Mouse (Mus musculus) frontal cortex, adult (tissue): ENCODE measurements around the gene 1600002K03Rik.

Source experiments
- ATAC-seq: cut with Nextera tagmentation; 2 replicates; pipeline ENCODE4 v1.9.2; 2017; ENCODE audit warnings: mild to moderate bottlenecking, moderate library complexity, mixed read lengths; ENCODE audit not compliant: low TSS enrichment

The 1600002K03Rik gene

GRCm38 (mm10) chr10:80172527-80173292 is at the start of gene 1600002K03Rik:
TSS of gene 1600002K03Rik (plus strand) at chr10:80172944.
- peak; percentile 68 for ATAC-seq

- ATAC-seq: no peak
These were observed 48.7 kb upstream of the 1600002K03Rik start for GRCm38 (mm10) chr10:80123932-80124562.

- no peak for ATAC-seq
These were observed 44.8 kb upstream of the 1600002K03Rik start for GRCm38 (mm10) chr10:80127920-80128319.

GRCm38 (mm10) chr10:80129846-80130245 is 42.9 kb upstream of the 1600002K03Rik start:
- no peak for ATAC-seq

- ATAC-seq: 0 out of 2 replicates have a peak, but pooled peaks have one; percentile 4
These were observed 42.2 kb upstream of the 1600002K03Rik start for GRCm38 (mm10) chr10:80130403-80131031.

- ATAC-seq: peak; percentile 5; the same call in 1 of the 2 replicates
These were observed 41.3 kb upstream of the 1600002K03Rik start for GRCm38 (mm10) chr10:80131316-80131951.

GRCm38 (mm10) chr10:80131952-80132350 is 40.8 kb upstream of the 1600002K03Rik start:
- no peak for ATAC-seq

GRCm38 (mm10) chr10:80133226-80133849 is 39.4 kb upstream of the 1600002K03Rik start:
- no peak for ATAC-seq

GRCm38 (mm10) chr10:80134421-80134820 is 38.3 kb upstream of the 1600002K03Rik start:
- no peak for ATAC-seq

GRCm38 (mm10) chr10:80135161-80135560 is 37.6 kb upstream of the 1600002K03Rik start:
- ATAC-seq: no peak

- ATAC-seq: no peak
These were observed 37.1 kb upstream of the 1600002K03Rik start for GRCm38 (mm10) chr10:80135641-80136040.

GRCm38 (mm10) chr10:80136179-80136951 is 36.4 kb upstream of the 1600002K03Rik start:
- ATAC-seq: no peak

- ATAC-seq: no peak
These were observed 35.7 kb upstream of the 1600002K03Rik start for GRCm38 (mm10) chr10:80136952-80137625.

GRCm38 (mm10) chr10:80137626-80138552 is 34.9 kb upstream of the 1600002K03Rik start:
- no peak for ATAC-seq

GRCm38 (mm10) chr10:80138553-80139438 is 33.9 kb upstream of the 1600002K03Rik start, which contains the start of gene Atp5d:
TSS of gene Atp5d (plus strand) at chr10:80138632.
- 0 out of 2 replicates have a peak, but pooled peaks have one; percentile 3 for ATAC-seq

- no peak for ATAC-seq
These were observed 33.3 kb upstream of the 1600002K03Rik start for GRCm38 (mm10) chr10:80139439-80139775.

- no peak for ATAC-seq
These were observed 32.6 kb upstream of the 1600002K03Rik start for GRCm38 (mm10) chr10:80139975-80140665.

- ATAC-seq: no peak
These were observed 32.1 kb upstream of the 1600002K03Rik start, which contains the start of gene Cbarp for GRCm38 (mm10) chr10:80140666-80141035. TSS of gene Cbarp (minus strand) at chr10:80140835.
